Mouse (Mus musculus) spleen, postnatal 0 days (tissue): ENCODE measurements around the gene Srbd1. TPM values are rescaled to one million over a fixed set of nuclear protein-coding genes. Genes with fewer than 3 reads are reported as not detected.

ENCODE experiments used
- polyA plus RNA-seq: library from polyadenylated mRNA; unstranded; fragments of >200 nt; fragmentation: Nextera tagmentation; extraction: Ambion mirVana; gene quantifications from 2 replicates; pipeline ENCODE4 v1.2.1, GENCODE M21; 2015

Gene Srbd1
- 10.8 TPM in 2 replicates for polyA plus RNA-seq

GRCm38 (mm10) chr17:86145079-86145951 lies at the start of gene Srbd1:
TSS of gene Srbd1 (minus strand) at chr17:86145175.

GRCm38 (mm10) chr17:86167320-86168230 lies 22.6 kb upstream of the Srbd1 start, which contains the start of gene Prkce:
TSS of gene Prkce (plus strand) at chr17:86167785.

Other genes starting within 250 kb of the Srbd1 start
- gene Prkce, start 22.6 kb upstream of the Srbd1 start, polyA plus RNA-seq = 1.8 and 2.3 TPM in 2 replicates